Mouse (Mus musculus) testis, postnatal 10 days (tissue): ENCODE data around the gene Slc26a9.

Experiments
- DNase-seq: peaks from one replicate; pipeline ENCODE4 v3.0.0; 2021; ENCODE audit warnings: low spot score

The Slc26a9 gene

GRCm38 (mm10) chr1:131736494-131736893 lies 7.3 kb upstream of the Slc26a9 start:
- DNase-seq: no peak

- DNase-seq: peak; percentile 89
These were observed 6.6 kb upstream of the Slc26a9 start for GRCm38 (mm10) chr1:131737269-131737668.

GRCm38 (mm10) chr1:131738760-131739159 lies 5.1 kb upstream of the Slc26a9 start:
- DNase-seq: no peak

GRCm38 (mm10) chr1:131739481-131740160 lies 4.2 kb upstream of the Slc26a9 start:
- no peak for DNase-seq

GRCm38 (mm10) chr1:131745391-131745790 lies 1.6 kb downstream of the Slc26a9 start:
- DNase-seq: no peak

GRCm38 (mm10) chr1:131747761-131748160 lies 3.9 kb downstream of the Slc26a9 start:
- DNase-seq: no peak

- DNase-seq: no peak
These were observed 4.8 kb downstream of the Slc26a9 start for GRCm38 (mm10) chr1:131748636-131749035.

GRCm38 (mm10) chr1:131749706-131750545 lies 6.1 kb downstream of the Slc26a9 start:
- DNase-seq: no peak

- no peak for DNase-seq
These were observed 7.5 kb downstream of the Slc26a9 start for GRCm38 (mm10) chr1:131751181-131751890.

GRCm38 (mm10) chr1:131751891-131752311 lies 8.1 kb downstream of the Slc26a9 start:
- DNase-seq: no peak

- DNase-seq: no peak
These were observed 10.5 kb downstream of the Slc26a9 start for GRCm38 (mm10) chr1:131754212-131754829.

GRCm38 (mm10) chr1:131754916-131755315 lies 11.1 kb downstream of the Slc26a9 start:
- DNase-seq: peak; percentile 69

- DNase-seq: no peak
These were observed 13.4 kb downstream of the Slc26a9 start for GRCm38 (mm10) chr1:131757211-131757610.

GRCm38 (mm10) chr1:131758796-131759195 lies 15.0 kb downstream of the Slc26a9 start:
- peak; percentile 34 for DNase-seq

GRCm38 (mm10) chr1:131759667-131760427 lies 16.0 kb downstream of the Slc26a9 start:
- DNase-seq: peak; percentile 34

- peak; percentile 30 for DNase-seq
These were observed 16.6 kb downstream of the Slc26a9 start for GRCm38 (mm10) chr1:131760428-131760820.

- DNase-seq: peak; percentile 36
These were observed 17.4 kb downstream of the Slc26a9 start for GRCm38 (mm10) chr1:131761079-131761831.

- DNase-seq: peak; percentile 41
These were observed 19.9 kb downstream of the Slc26a9 start for GRCm38 (mm10) chr1:131763683-131764082.

- peak; percentile 38 for DNase-seq
These were observed 20.9 kb downstream of the Slc26a9 start for GRCm38 (mm10) chr1:131764581-131765338.
